Mouse (Mus musculus) liver, postnatal 0 days (tissue): Measurements from ENCODE around the gene Gpr3. TPM values are rescaled to one million over a fixed set of nuclear protein-coding genes. Genes with fewer than 3 reads are reported as not detected.

Source experiments
- ATAC-seq: fragments of 200-750 bp; cut with Nextera tagmentation; 2 replicates; pipeline ENCODE4 v1.8.0; 2017; ENCODE audit warnings: mild to moderate bottlenecking, moderate library complexity
- DNase-seq: peaks from one replicate; pipeline ENCODE4 v3.0.0-alpha.2; 2016
- H3K27ac ChIP-seq: fragments of 300-500 bp; sonication (generic); 2 replicates; pipeline ENCODE4 v1.5.1; 2014; ENCODE audit warnings: antibody characterized with exemption, moderate library complexity, mild to moderate bottlenecking, low read depth
- H3K27me3 ChIP-seq: fragments of 300-500 bp; sonication (generic); 2 replicates; pipeline ENCODE4 v1.6.1; 2014; ENCODE audit warnings: low read length, control low read depth, mixed read lengths; ENCODE audit not compliant: insufficient read depth
- H3K36me3 ChIP-seq: fragments of 300-500 bp; sonication (generic); replicated peaks from 2 replicates; pipeline ENCODE4 v1.6.1; 2014; ENCODE audit warnings: mild to moderate bottlenecking, control low read depth, low read length, moderate library complexity, mixed read lengths; ENCODE audit not compliant: insufficient read depth
- H3K4me1 ChIP-seq: fragments of 300-500 bp; sonication (generic); 2 replicates; pipeline ENCODE4 v1.6.1; 2014; ENCODE audit warnings: antibody characterized with exemption, mild to moderate bottlenecking, control low read depth; ENCODE audit not compliant: insufficient read depth
- H3K4me2 ChIP-seq: fragments of 300-500 bp; sonication (generic); 2 replicates; pipeline ENCODE4 v1.6.1; 2014; ENCODE audit warnings: low read depth, mild to moderate bottlenecking, low read length, moderate library complexity, mixed read lengths
- H3K4me3 ChIP-seq: fragments of 300-500 bp; sonication (generic); 2 replicates; pipeline ENCODE4 v1.5.1; 2014; ENCODE audit warnings: low read depth, low read length
- H3K9ac ChIP-seq: fragments of 300-500 bp; sonication (generic); replicated peaks from 2 replicates; pipeline ENCODE4 v1.6.1; 2014; ENCODE audit warnings: mild to moderate bottlenecking, moderate library complexity
- H3K9me3 ChIP-seq: fragments of 300-500 bp; sonication (generic); 2 replicates; pipeline ENCODE4 v1.6.1; 2016; ENCODE audit warnings: mild to moderate bottlenecking, control low read depth, low read length, mixed read lengths
- CTCF ChIP-seq: sonication (generic); IDR thresholded peaks from 2 replicates; pipeline ENCODE4 v1.5.1; 2016; ENCODE audit warnings: antibody characterized with exemption, low read depth
- EP300 ChIP-seq: IDR thresholded peaks from 2 replicates; pipeline ENCODE4 v1.6.1; 2016; ENCODE audit warnings: antibody characterized with exemption, low read depth, mild to moderate bottlenecking
- WGBS: fragments of 180-500 bp; shearing (Covaris S2); extraction: QIAGEN DNeasy Blood & Tissue Kit; methylation state at CpG from one replicate; pipeline ENCODE4 v1.1.7; 2014; ENCODE audit not compliant: insufficient replicate concordance; 5-methylcytosine and 5-hydroxymethylcytosine counted together
- polyA plus RNA-seq: library from polyadenylated mRNA; unstranded; fragments of >200 nt; fragmentation: Nextera tagmentation; extraction: Ambion mirVana; gene quantifications from 2 replicates; pipeline ENCODE4 v1.2.1, GENCODE M21; 2015

Gpr3 gene
- polyA plus RNA-seq, 1 experiment from 2014 or later, result not detected

DNA sequence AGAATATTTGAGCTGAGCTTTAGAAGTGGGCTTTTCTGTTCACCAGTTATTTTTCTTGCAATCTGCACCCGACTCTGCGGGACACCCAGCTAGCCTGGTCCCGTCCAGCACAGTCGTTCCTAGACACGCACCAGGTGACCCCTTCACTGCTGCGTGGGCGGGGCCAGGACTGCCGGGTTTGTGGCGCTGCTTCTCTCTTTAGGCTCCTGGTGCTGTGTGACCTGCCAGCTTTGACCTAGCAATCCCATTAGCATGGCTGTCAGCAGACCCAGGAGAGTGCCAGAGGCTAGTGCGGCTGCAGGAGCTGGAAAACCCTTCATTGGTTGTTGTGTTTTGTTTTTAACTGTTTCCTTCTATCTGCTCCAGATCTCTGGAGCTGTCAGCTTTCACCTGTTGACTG, 22.9 kb downstream of the Gpr3 start:
- Histone ChIP-seq H3K4me3 (no peak overlapping the region), H3K9me3 (no peaks in the 10 kb centered on the region), H3K36me3 (peaks cover 87% of the 10 kb centered on the region), H3K4me1 (peaks cover 15% of the 10 kb centered on the region), H3K4me2 (no peak overlapping the region), H3K27me3 (no peaks in the 10 kb centered on the region), H3K9ac (no peak overlapping the region), H3K27ac (no peak overlapping the region)
- ATAC-seq (no peak), DNase-seq (no peak)
- 79% methylated on average over 10 of the region's 10 CpGs for WGBS
- TF ChIP-seq CTCF, result no peak
- TF ChIP-seq EP300, result no peak

DNA sequence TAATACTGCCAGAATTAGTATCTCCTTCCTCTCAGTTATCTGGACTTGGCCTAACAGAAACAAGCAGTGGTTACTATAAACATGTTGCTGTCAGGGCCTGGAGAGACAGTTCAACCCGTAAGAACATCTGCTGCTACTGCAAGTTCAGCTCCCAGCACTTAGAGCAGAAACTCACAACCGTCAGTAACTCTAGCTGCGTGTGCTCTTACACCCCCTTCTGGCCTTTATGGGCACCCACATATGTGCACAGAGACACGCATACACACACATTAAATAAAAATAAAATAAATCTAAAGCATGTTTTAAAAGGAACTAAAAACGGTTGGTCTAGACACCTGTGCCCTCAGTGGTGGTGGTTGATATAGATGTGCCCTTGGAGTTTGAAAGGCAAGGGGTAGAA, 25.5 kb downstream of the Gpr3 start:
- WGBS, result 85% methylated on average over 5 of the region's 5 CpGs

GRCm38 (mm10) chr4:133185893-133186292, 26.4 kb downstream of the Gpr3 start:
- Histone ChIP-seq H3K9ac (no peak overlapping the region), H3K9me3 (no peaks in the 10 kb centered on the region), H3K36me3 (peaks cover 72% of the 10 kb centered on the region), H3K4me2 (no peak overlapping the region), H3K4me1 (peaks cover 15% of the 10 kb centered on the region), H3K27ac (0 out of 2 replicates have a peak overlapping the region, but pooled peaks have one; percentile 34), H3K27me3 (no peaks in the 10 kb centered on the region), H3K4me3 (no peak overlapping the region)
- TF ChIP-seq EP300, result no peak
- TF ChIP-seq CTCF, result no peak
- DNase-seq (no peak), ATAC-seq (no peak)
- WGBS, result 74% methylated on average over 8 of the region's 8 CpGs

More for the DNA sequence above, 25.5 kb downstream of the Gpr3 start:
- no peak overlapping the region for H3K4me3 ChIP-seq
- H3K27me3 ChIP-seq, result no peaks in the 10 kb centered on the region
- H3K4me2 ChIP-seq, result no peak overlapping the region
- TF ChIP-seq CTCF, result peak; percentile 48
- no peak for TF ChIP-seq EP300
- H3K27ac ChIP-seq, result no peak overlapping the region
- H3K9ac ChIP-seq, result no peak overlapping the region
- ATAC-seq (no peak), DNase-seq (no peak)
- peaks cover 73% of the 10 kb centered on the region for H3K36me3 ChIP-seq
- peaks cover 15% of the 10 kb centered on the region for H3K4me1 ChIP-seq
- H3K9me3 ChIP-seq, result no peaks in the 10 kb centered on the region

- no peaks in the 10 kb centered on the region for H3K27me3 ChIP-seq
- H3K27ac ChIP-seq, result peak overlapping the region; percentile 66
- ATAC-seq, result peak; percentile 65
- WGBS, result 64% methylated on average over 15 of the region's 15 CpGs
- H3K4me1 ChIP-seq, result peaks cover 15% of the 10 kb centered on the region
- peak overlapping the region; percentile 18; the same call in 1 of the 2 replicates for H3K9ac ChIP-seq
- H3K36me3 ChIP-seq, result peaks cover 67% of the 10 kb centered on the region
- peak; percentile 31 for DNase-seq
- peak overlapping the region; percentile 27 for H3K4me2 ChIP-seq
- no peak overlapping the region for H3K4me3 ChIP-seq
- no peaks in the 10 kb centered on the region for H3K9me3 ChIP-seq
- TF ChIP-seq EP300 (no peak), CTCF (no peak)
Observed at GRCm38 (mm10) chr4:133184898-133185665, 27.3 kb downstream of the Gpr3 start.

- 74% methylated on average over 14 of the region's 14 CpGs for WGBS
- peaks cover 15% of the 10 kb centered on the region for H3K4me1 ChIP-seq
- H3K27me3 ChIP-seq, result no peaks in the 10 kb centered on the region
- H3K9ac ChIP-seq, result peak overlapping the region; percentile 18; the same call in 1 of the 2 replicates
- DNase-seq (no peak), ATAC-seq (0 out of 2 replicates have a peak, but pooled peaks have one; percentile 43)
- H3K36me3 ChIP-seq, result peaks cover 64% of the 10 kb centered on the region
- no peak overlapping the region for H3K4me3 ChIP-seq
- H3K9me3 ChIP-seq, result no peaks in the 10 kb centered on the region
- H3K27ac ChIP-seq, result peak overlapping the region; percentile 66
- TF ChIP-seq CTCF (no peak), EP300 (no peak)
- H3K4me2 ChIP-seq, result peak overlapping the region; percentile 27
Observed at GRCm38 (mm10) chr4:133184031-133184897, 28.1 kb downstream of the Gpr3 start.
